Mouse (Mus musculus): ENCODE measurements around the gene Slc10a3. TPM values are rescaled to one million over a fixed set of nuclear protein-coding genes. Genes with fewer than 3 reads are reported as not detected.

Gene Slc10a3
- polyA plus RNA-seq (2015; fragmentation: Nextera tagmentation; extraction: Ambion mirVana) = 25.0 and 25.6 TPM in 2 replicates

- no peaks in the 10 kb centered on the region for H3K36me3 ChIP-seq (ENCODE audit: insufficient read depth, low read length)
- H3K4me2 ChIP-seq (replicated peaks; ENCODE audit: low read depth, low read length) = peak within 1 kb of the TSS; percentile 58
- no peaks in the 10 kb centered on the region for H3K9me3 ChIP-seq (ENCODE audit: low read length)
- H3K27me3 ChIP-seq (replicated peaks; ENCODE audit: insufficient read depth, low read length) = no peaks in the 10 kb centered on the region
- ATAC-seq (peak; percentile 93), DNase-seq (ENCODE audit: low spot score) (peak; percentile 96)
- TF ChIP-seq EP300 (IDR thresholded peaks at IDR 0.05) (no peak), CTCF (IDR thresholded peaks at IDR 0.05) (no peak)
- H3K9ac ChIP-seq (replicated peaks; ENCODE audit: low read depth) = peak within 1 kb of the TSS; percentile 43; the same call in 1 of the 2 replicates
- H3K4me1 ChIP-seq (ENCODE audit: insufficient read depth, low read depth, low read length) = no peaks in the 10 kb centered on the region
- peak within 1 kb of the TSS; percentile 45 for H3K4me3 ChIP-seq (ENCODE audit: low read depth, low read length)
- WGBS = 13% methylated on average over 32 of the region's 32 CpGs
- H3K27ac ChIP-seq (ENCODE audit: low read length) = peak within 1 kb of the TSS; percentile 38; the same call in 1 of the 2 replicates
These were observed at the start of gene Slc10a3, which contains the start of gene Ubl4a for GRCm38 (mm10) chrX:74372888-74373549. Gene Slc10a3, minus strand, starts transcription at chrX:74373349. Gene Ubl4a, minus strand, starts transcription at chrX:74373218.

- Histone ChIP-seq H3K27me3 (replicated peaks; ENCODE audit: insufficient read depth, low read length) (no peaks in the 10 kb centered on the region), H3K4me1 (ENCODE audit: insufficient read depth, low read depth, low read length) (no peaks in the 10 kb centered on the region), H3K4me3 (ENCODE audit: low read depth, low read length) (no peak overlapping the region), H3K4me2 (replicated peaks; ENCODE audit: low read depth, low read length) (no peak overlapping the region), H3K9ac (replicated peaks; ENCODE audit: low read depth) (no peak overlapping the region), H3K9me3 (ENCODE audit: low read length) (no peaks in the 10 kb centered on the region), H3K27ac (ENCODE audit: low read length) (no peak overlapping the region), H3K36me3 (ENCODE audit: insufficient read depth, low read length) (no peaks in the 10 kb centered on the region)
- DNase-seq (ENCODE audit: low spot score) = peak; percentile 84
- TF ChIP-seq EP300 (IDR thresholded peaks at IDR 0.05) (peak; percentile 37; the same call in 1 of the 2 replicates), CTCF (IDR thresholded peaks at IDR 0.05) (peak; percentile 96)
- ATAC-seq = peak; percentile 74
These were observed 40.2 kb upstream of the Slc10a3 start for GRCm38 (mm10) chrX:74413377-74413776.

GRCm38 (mm10) chrX:74408340-74408739 lies 35.2 kb upstream of the Slc10a3 start:
- H3K4me2 ChIP-seq (replicated peaks; ENCODE audit: low read depth, low read length) = no peak overlapping the region
- H3K9me3 ChIP-seq (ENCODE audit: low read length) = no peaks in the 10 kb centered on the region
- 63% methylated on average over 2 of the region's 2 CpGs for WGBS
- H3K9ac ChIP-seq (replicated peaks; ENCODE audit: low read depth) = no peak overlapping the region
- ATAC-seq (no peak), DNase-seq (ENCODE audit: low spot score) (no peak)
- H3K27ac ChIP-seq (ENCODE audit: low read length) = no peak overlapping the region
- H3K4me3 ChIP-seq (ENCODE audit: low read depth, low read length) = no peak overlapping the region
- H3K27me3 ChIP-seq (replicated peaks; ENCODE audit: insufficient read depth, low read length) = no peaks in the 10 kb centered on the region
- no peaks in the 10 kb centered on the region for H3K36me3 ChIP-seq (ENCODE audit: insufficient read depth, low read length)
- TF ChIP-seq EP300 (IDR thresholded peaks at IDR 0.05) (no peak), CTCF (IDR thresholded peaks at IDR 0.05) (no peak)
- no peaks in the 10 kb centered on the region for H3K4me1 ChIP-seq (ENCODE audit: insufficient read depth, low read depth, low read length)

GRCm38 (mm10) chrX:74400136-74400535 lies 27.0 kb upstream of the Slc10a3 start:
- no peaks in the 10 kb centered on the region for H3K27me3 ChIP-seq (replicated peaks; ENCODE audit: insufficient read depth, low read length)
- TF ChIP-seq CTCF (IDR thresholded peaks at IDR 0.05) (no peak), EP300 (IDR thresholded peaks at IDR 0.05) (no peak)
- no peaks in the 10 kb centered on the region for H3K9me3 ChIP-seq (ENCODE audit: low read length)
- ATAC-seq (no peak), DNase-seq (ENCODE audit: low spot score) (no peak)
- no peaks in the 10 kb centered on the region for H3K36me3 ChIP-seq (ENCODE audit: insufficient read depth, low read length)
- H3K27ac ChIP-seq (ENCODE audit: low read length) = no peak overlapping the region
- H3K9ac ChIP-seq (replicated peaks; ENCODE audit: low read depth) = no peak overlapping the region
- H3K4me1 ChIP-seq (ENCODE audit: insufficient read depth, low read depth, low read length) = no peaks in the 10 kb centered on the region
- H3K4me2 ChIP-seq (replicated peaks; ENCODE audit: low read depth, low read length) = no peak overlapping the region
- H3K4me3 ChIP-seq (ENCODE audit: low read depth, low read length) = no peak overlapping the region
- 76% methylated on average over 3 of the region's 3 CpGs for WGBS

- DNase-seq (ENCODE audit: low spot score) = peak; percentile 96
- peak; percentile 100 for ATAC-seq
- TF ChIP-seq EP300 (IDR thresholded peaks at IDR 0.05) = no peak
- peak; percentile 72 for TF ChIP-seq CTCF (IDR thresholded peaks at IDR 0.05)
- Histone ChIP-seq H3K27ac (ENCODE audit: low read length) (peak within 1 kb of the TSS; percentile 93), H3K9me3 (ENCODE audit: low read length) (no peaks in the 10 kb centered on the region), H3K4me1 (ENCODE audit: insufficient read depth, low read depth, low read length) (0 out of 2 replicates have a peak, but pooled peaks cover 3% of the 10 kb centered on the region), H3K36me3 (ENCODE audit: insufficient read depth, low read length) (no peaks in the 10 kb centered on the region), H3K4me3 (ENCODE audit: low read depth, low read length) (peak within 1 kb of the TSS; percentile 46), H3K9ac (replicated peaks; ENCODE audit: low read depth) (peak within 1 kb of the TSS; percentile 66), H3K27me3 (replicated peaks; ENCODE audit: insufficient read depth, low read length) (no peaks in the 10 kb centered on the region), H3K4me2 (replicated peaks; ENCODE audit: low read depth, low read length) (peak within 1 kb of the TSS; percentile 55)
- 17% methylated on average over 29 of the region's 30 CpGs for WGBS
These were observed 19.6 kb upstream of the Slc10a3 start, which contains the start of the genes Fam3a and Ikbkg for GRCm38 (mm10) chrX:74392535-74393443. Gene Fam3a, minus strand, starts transcription at chrX:74393272. Gene Ikbkg, plus strand, starts transcription at chrX:74393290.

GRCm38 (mm10) chrX:74388153-74388552 lies 15.0 kb upstream of the Slc10a3 start:
- H3K4me3 ChIP-seq (ENCODE audit: low read depth, low read length) = no peak overlapping the region
- no peak overlapping the region for H3K27ac ChIP-seq (ENCODE audit: low read length)
- no peaks in the 10 kb centered on the region for H3K4me1 ChIP-seq (ENCODE audit: insufficient read depth, low read depth, low read length)
- TF ChIP-seq EP300 (IDR thresholded peaks at IDR 0.05) (no peak), CTCF (IDR thresholded peaks at IDR 0.05) (no peak)
- H3K36me3 ChIP-seq (ENCODE audit: insufficient read depth, low read length) = no peaks in the 10 kb centered on the region
- no peak overlapping the region for H3K4me2 ChIP-seq (replicated peaks; ENCODE audit: low read depth, low read length)
- H3K27me3 ChIP-seq (replicated peaks; ENCODE audit: insufficient read depth, low read length) = no peaks in the 10 kb centered on the region
- H3K9me3 ChIP-seq (ENCODE audit: low read length) = no peaks in the 10 kb centered on the region
- H3K9ac ChIP-seq (replicated peaks; ENCODE audit: low read depth) = no peak overlapping the region
- ATAC-seq (no peak), DNase-seq (ENCODE audit: low spot score) (no peak)

Measured in lung, postnatal 0 days (tissue).